Mouse (Mus musculus) hindlimb bud, embryonic 11.5 days (tissue): Measurements from ENCODE around the gene Fkbp7.
"Not testable (repeated sequence)": the region's sequence is repeated elsewhere in the genome, so short reads cannot be mapped to it uniquely, and the experiment has no call there.

Source experiments
- DNase-seq: peaks from one replicate; pipeline ENCODE4 v3.0.0-alpha.2; 2012; ENCODE audit warnings: low read depth, low spot score; ENCODE audit errors: extremely low spot score

Gene Fkbp7

GRCm38 (mm10) chr2:76667200-76667599 lies 5.7 kb downstream of the Fkbp7 start:
- DNase-seq, result no peak

GRCm38 (mm10) chr2:76665531-76665930 lies 7.4 kb downstream of the Fkbp7 start:
- DNase-seq, result no peak

GRCm38 (mm10) chr2:76659419-76659818 lies 13.5 kb downstream of the Fkbp7 start:
- no peak for DNase-seq

GRCm38 (mm10) chr2:76658551-76658950 lies 14.4 kb downstream of the Fkbp7 start:
- no peak for DNase-seq

GRCm38 (mm10) chr2:76655982-76656381 lies 16.9 kb downstream of the Fkbp7 start:
- no peak for DNase-seq

GRCm38 (mm10) chr2:76655444-76655843 lies 17.5 kb downstream of the Fkbp7 start:
- DNase-seq, result no peak

GRCm38 (mm10) chr2:76654646-76655045 lies 18.3 kb downstream of the Fkbp7 start:
- DNase-seq, result no peak

GRCm38 (mm10) chr2:76653070-76653469 lies 19.8 kb downstream of the Fkbp7 start:
- no peak for DNase-seq

GRCm38 (mm10) chr2:76648666-76649141 lies 24.2 kb downstream of the Fkbp7 start:
- DNase-seq, result no peak

GRCm38 (mm10) chr2:76647883-76648570 lies 24.9 kb downstream of the Fkbp7 start, which contains the start of the genes Prkra and Pjvk:
Gene Prkra (minus strand): TSS chr2:76648015.
Gene Pjvk (plus strand): TSS chr2:76648476.
- DNase-seq, result peak; percentile 92

GRCm38 (mm10) chr2:76647441-76647869 lies 25.5 kb downstream of the Fkbp7 start:
- no peak for DNase-seq

- DNase-seq, result no peak
Measured at GRCm38 (mm10) chr2:76643801-76644200, 29.1 kb downstream of the Fkbp7 start.

GRCm38 (mm10) chr2:76639637-76640036 lies 33.3 kb downstream of the Fkbp7 start:
- DNase-seq, result no peak

GRCm38 (mm10) chr2:76631600-76631999 lies 41.3 kb downstream of the Fkbp7 start:
- no peak for DNase-seq

- DNase-seq, result no peak
Measured at GRCm38 (mm10) chr2:76630293-76630692, 42.6 kb downstream of the Fkbp7 start.

GRCm38 (mm10) chr2:76622316-76622715 lies 50.6 kb downstream of the Fkbp7 start:
- not testable (repeated sequence) for DNase-seq

- no peak for DNase-seq
Measured at GRCm38 (mm10) chr2:76621724-76622123, 51.2 kb downstream of the Fkbp7 start.

- DNase-seq, result no peak
Measured at GRCm38 (mm10) chr2:76620188-76620587, 52.7 kb downstream of the Fkbp7 start.

- peak; percentile 37 for DNase-seq
Measured at GRCm38 (mm10) chr2:76618078-76618477, 54.8 kb downstream of the Fkbp7 start.
